Mouse (Mus musculus): ENCODE data around the gene Gpm6a.

DNA sequence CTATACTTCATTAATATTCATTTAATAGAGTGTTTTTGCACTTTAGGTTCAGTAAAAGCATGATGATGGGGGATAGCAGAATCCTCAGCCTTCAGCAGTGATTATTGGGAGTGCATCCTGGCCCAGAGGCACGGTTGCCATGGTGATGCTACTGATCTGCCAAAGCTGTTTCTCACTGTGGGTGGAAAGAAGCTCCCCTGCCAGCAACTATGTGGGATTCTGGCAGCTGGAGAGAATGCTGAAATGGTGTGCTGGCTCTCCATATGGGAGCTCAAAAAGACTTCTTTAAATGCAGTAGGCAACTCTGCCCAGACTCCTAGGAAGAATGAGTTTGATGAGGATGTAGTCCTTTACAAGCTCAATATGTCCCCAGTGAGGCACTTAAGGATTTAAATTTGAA is 79.7 kb downstream of the Gpm6a start:
- TF ChIP-seq CTCF (IDR thresholded peaks at IDR 0.05; ENCODE audit: control insufficient read depth, insufficient read depth, low read length) (no peak), POLR2A (IDR thresholded peaks at IDR 0.05; ENCODE audit: borderline replicate concordance, control insufficient read depth, low read depth, low read length) (no peak)
